Mouse (Mus musculus): ENCODE data around the gene Pidd1.
"Not testable (repeated sequence)": the region's sequence is repeated elsewhere in the genome, so short reads cannot be mapped to it uniquely, and the experiment has no call there.

Gene Pidd1

GRCm38 (mm10) chr7:141416144-141416841 is 27.5 kb downstream of the Pidd1 start:
- DNase-seq (ENCODE audit: low spot score) = no peak

DNA sequence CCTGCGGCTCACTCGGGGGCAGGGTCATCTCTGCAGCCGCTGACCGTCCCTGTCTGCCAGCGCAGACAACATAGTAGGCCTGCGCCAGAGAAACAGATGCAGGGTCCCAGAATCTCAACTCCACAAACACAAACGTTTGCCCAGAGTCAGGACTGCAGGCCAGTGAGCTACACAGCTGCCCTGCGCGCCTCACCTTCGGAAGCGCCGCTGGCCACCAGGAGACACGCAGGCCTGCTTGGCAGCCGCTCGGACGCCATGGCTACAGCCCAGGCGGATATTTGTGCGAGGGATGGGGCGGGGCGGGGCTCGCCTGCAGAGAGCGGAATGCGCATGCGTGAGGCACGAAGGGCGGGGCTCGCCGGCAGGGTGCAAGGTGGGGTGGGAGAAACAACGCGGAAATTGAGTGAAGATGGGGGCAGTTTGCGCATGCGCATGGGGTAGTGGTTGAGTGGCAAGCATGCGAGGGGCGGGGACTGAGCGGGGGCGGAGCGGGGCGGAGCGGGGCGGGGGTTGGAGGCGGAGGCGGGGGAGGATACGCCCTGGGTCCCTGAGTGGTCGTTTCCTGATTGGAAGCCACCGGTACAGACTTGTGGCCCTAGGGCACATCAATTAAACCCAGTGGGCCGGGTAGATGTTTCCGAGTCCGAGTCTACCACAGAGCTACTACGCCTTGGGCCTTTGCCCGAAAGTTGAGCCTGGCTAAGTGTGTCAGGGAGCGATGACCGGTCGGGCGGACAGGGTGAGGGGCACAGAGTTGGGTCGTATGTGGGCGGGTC is 29.8 kb downstream of the Pidd1 start, which contains the start of gene Gatd1:
TSS of gene Gatd1 (minus strand) at position 328 of the 776 bp plus-strand sequence.
- DNase-seq (ENCODE audit: low spot score) = peak; percentile 100

GRCm38 (mm10) chr7:141413331-141413730 is 30.5 kb downstream of the Pidd1 start:
- no peak for DNase-seq (ENCODE audit: low spot score)

DNA sequence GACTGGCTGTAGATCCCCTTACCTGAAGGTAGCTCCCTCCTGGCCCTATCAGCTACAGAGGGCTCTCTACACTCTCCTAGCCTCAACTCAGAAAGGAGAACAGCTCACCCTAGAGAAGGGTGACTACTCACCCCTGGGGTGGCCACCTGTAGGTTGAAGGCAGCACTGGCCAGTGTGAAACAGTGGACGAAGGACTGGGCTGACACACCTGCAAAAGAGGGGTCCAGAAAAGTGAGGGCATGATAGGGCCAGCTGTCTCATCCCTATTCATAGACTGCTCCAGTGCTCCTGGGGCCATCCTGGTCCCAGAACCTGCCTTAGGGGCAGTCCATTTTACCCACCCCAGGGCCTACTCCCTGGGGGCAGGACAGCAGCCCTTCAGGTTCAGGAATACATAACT is 32.2 kb downstream of the Pidd1 start:
- no peak for DNase-seq (ENCODE audit: low spot score)

- no peak for DNase-seq (ENCODE audit: low spot score)
Observed at GRCm38 (mm10) chr7:141410631-141411030, 33.2 kb downstream of the Pidd1 start.

DNA sequence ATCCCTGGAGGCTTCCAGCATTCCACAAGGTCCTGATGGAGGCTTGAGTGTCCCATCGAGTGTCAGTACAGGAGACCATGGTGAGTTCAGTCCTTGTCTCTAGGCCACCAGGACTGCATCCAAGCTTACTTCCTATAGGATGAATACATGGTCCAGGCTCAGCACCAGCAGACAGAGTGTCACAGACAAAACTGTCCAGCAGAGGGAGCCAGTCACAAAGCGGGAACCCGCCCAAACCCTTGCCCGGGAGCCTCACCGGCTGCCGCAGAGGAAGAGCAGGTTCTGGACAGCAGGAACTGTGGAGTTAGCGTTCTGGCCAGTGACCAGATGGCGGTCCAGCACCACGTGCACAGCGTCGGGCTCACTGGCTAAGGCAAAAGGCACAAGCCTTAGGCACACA is 35.0 kb downstream of the Pidd1 start:
- peak; percentile 91 for DNase-seq (ENCODE audit: low spot score)

DNA sequence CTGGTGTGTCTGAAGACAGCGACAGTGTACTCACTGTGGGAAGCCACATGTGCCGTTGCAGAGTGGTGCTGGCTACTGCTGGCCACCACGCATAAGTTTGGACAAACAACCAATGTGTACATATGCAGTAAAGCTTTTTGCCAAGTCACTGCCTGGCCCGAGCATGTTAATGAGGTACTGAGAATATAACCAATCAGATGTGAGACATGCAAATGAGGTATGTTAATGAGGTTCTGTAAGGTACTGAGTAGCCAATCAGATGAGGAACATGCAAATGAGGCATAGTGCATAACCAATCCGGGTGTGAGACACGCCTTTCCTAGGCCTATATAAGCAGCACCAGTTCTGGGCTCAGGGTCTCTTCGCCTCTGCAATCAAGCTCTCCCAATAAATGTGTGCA is 36.2 kb downstream of the Pidd1 start:
- DNase-seq (ENCODE audit: low spot score) = not testable (repeated sequence)

GRCm38 (mm10) chr7:141405466-141405865 is 38.4 kb downstream of the Pidd1 start:
- no peak for DNase-seq (ENCODE audit: low spot score)

DNA sequence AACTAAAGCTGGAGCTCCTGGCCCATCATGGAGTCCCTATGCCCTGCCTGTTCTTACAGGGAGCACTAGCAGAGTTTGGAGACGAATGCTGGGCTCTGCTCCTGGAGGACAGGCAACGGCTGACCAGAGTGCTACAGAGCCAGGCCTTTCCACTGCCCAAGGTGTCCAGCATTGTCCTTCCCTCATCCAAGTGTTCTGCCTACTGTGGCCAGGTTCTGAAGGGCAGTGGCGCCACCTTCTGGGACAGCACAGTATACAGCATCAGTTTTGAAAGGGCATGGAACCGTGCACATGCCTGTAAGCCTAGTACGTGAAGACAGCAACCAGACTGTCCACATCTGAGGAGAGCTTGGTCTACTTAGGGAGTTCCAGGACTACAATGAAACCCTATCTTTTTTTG is 40.5 kb downstream of the Pidd1 start:
- DNase-seq (ENCODE audit: low spot score) = peak; percentile 80

DNA sequence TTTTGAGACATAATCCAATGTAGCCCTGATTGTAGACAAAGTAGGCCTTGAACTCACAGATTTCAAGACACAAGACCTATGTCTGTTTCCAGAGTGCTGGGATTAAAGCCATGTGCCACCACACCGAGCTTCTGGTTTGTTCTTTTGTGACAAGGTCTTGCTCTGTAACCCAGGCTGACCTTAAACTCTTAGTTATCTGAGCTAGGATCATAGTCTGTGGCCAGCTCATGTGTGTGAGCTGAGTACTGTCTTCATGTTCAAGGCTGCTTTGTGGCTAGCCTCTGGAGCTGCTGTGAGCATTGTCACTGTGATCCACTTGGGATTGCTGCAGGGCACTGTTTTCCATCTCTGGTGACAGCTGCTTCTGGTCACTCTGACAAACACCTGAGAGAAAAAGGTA is 48.5 kb downstream of the Pidd1 start:
- DNase-seq (ENCODE audit: low spot score) = no peak

DNA sequence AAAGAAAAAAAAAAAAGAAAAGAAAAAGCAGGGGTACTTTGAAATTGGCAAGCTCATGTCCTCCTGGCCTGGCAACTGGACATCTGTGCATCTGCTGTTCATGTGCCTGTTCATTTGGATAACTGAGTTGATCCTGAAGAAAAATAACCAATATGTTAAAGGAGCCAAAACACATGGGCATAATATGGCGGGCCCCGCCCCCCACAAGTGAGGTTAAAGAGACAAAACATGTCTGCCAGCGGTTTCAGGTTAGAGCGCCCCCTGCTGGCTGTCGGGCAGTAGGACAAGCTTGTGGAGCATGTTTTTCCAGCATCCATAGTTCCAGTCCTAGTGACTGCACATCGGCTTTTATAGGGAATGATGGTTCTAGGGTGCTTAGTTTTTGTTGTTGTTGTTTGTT is 49.1 kb downstream of the Pidd1 start:
- DNase-seq (ENCODE audit: low spot score) = peak; percentile 75

GRCm38 (mm10) chr7:141394158-141394557 is 49.7 kb downstream of the Pidd1 start:
- no peak for DNase-seq (ENCODE audit: low spot score)

GRCm38 (mm10) chr7:141392552-141393222 is 51.1 kb downstream of the Pidd1 start:
- DNase-seq (ENCODE audit: low spot score) = no peak

- DNase-seq (ENCODE audit: low spot score) = peak; percentile 100
Observed at GRCm38 (mm10) chr7:141391625-141392551, 51.9 kb downstream of the Pidd1 start, which contains the start of gene Taldo1. Gene Taldo1 (plus strand): TSS chr7:141392199.

- no peak for DNase-seq (ENCODE audit: low spot score)
Observed at GRCm38 (mm10) chr7:141390326-141391259, 53.2 kb downstream of the Pidd1 start.

DNA sequence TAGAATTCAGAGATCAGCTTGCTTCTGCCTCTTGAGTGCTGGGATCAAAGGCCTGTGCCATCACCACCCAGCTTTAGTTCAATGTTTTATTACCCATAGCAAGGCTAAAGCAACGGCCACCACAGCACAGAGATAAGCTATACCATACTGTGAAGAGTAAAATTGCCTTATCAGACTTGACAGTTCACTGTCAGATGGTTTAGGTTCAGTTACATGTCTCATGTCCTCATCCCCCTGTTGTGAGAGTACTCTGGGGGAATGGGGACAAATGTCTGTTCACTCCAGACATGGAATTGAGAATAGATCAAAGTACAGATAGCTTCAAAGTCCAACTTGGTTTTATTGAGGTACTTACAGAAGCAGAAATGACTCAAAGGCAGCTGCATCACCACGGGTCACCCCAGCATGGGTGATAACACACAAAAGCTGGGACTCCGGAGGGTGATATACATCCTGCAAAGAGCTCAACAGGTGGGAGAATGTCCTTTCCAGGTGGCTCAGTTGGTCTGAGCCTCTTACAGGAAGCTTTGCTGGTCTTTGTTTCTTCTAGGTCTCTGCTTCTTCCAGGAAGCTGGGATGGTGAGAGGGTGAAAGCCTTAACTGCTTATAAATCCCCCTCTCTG is 55.2 kb downstream of the Pidd1 start:
- DNase-seq (ENCODE audit: low spot score) = no peak
